In the genomic region with DNA sequence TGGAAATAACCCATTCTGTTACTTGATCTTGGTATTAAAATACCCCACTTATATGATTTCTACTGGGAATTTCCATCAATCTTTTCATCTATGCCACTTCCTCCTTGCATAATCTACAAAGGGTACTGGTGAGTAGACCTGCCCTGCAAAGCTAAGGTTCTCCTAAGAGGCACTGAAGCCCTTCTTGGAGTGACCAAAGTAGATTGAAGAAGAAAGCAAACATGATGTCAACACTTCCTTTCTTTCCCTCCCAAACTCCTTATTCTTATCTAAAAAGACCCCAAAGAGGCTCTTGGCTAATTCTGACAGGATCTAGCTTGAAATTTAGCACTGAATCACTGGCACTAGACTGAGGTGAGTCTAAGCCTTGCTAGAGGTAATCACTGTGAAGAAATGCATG, we compare ENCODE assay signal across 26 mouse cellular contexts. TPM values are rescaled to one million over a fixed set of nuclear protein-coding genes. Genes with fewer than 3 reads are reported as not detected.
"Had no signal": no experiment of that assay in that cellular context is flagged by ENCODE, and none has a peak within 500 bp of the region (broad histone marks: within the 10 kb centered on the region; RNA-seq: fewer than 3 reads in every experiment).

No protein-coding gene starts in this region.

- H3K36me3 ChIP-seq: heart, embryonic 13.5 days; heart, embryonic 15.5 days; hindbrain, embryonic 13.5 days; hindbrain, embryonic 15.5 days; kidney, embryonic 15.5 days; limb, embryonic 10.5 days; limb, embryonic 12.5 days had no signal

- H3K9me3 ChIP-seq: heart, embryonic 13.5 days; heart, embryonic 15.5 days; hindbrain, embryonic 13.5 days; hindbrain, embryonic 15.5 days; kidney, embryonic 15.5 days; limb, embryonic 10.5 days; limb, embryonic 12.5 days had no signal

- H3K9ac ChIP-seq: heart, embryonic 13.5 days; heart, embryonic 15.5 days; hindbrain, embryonic 13.5 days; hindbrain, embryonic 15.5 days; kidney, embryonic 15.5 days; limb, embryonic 12.5 days had no signal

- H3K4me2 ChIP-seq: heart, embryonic 11.5 days; heart, embryonic 13.5 days; heart, embryonic 15.5 days; hindbrain, embryonic 13.5 days; hindbrain, embryonic 15.5 days; kidney, embryonic 15.5 days; limb, embryonic 12.5 days had no signal

- H3K4me1 ChIP-seq: heart, embryonic 13.5 days; heart, embryonic 15.5 days; hindbrain, embryonic 13.5 days; hindbrain, embryonic 15.5 days; kidney, embryonic 15.5 days; limb, embryonic 10.5 days; limb, embryonic 12.5 days had no signal

- H3K4me3 ChIP-seq: heart, adult 2 months; heart, embryonic 13.5 days; heart, embryonic 15.5 days; hindbrain, embryonic 13.5 days; hindbrain, embryonic 15.5 days; kidney, embryonic 15.5 days; left cerebral cortex, adult 2 months; limb, embryonic 10.5 days; limb, embryonic 12.5 days had no signal

- ATAC-seq: hindbrain, postnatal 0 days; intestine, embryonic 16.5 days had no signal

- H3K27me3 ChIP-seq: heart, embryonic 13.5 days; heart, embryonic 15.5 days; hindbrain, embryonic 13.5 days; hindbrain, embryonic 15.5 days; kidney, embryonic 15.5 days; limb, embryonic 12.5 days had no signal

- H3K27ac ChIP-seq: heart, adult 2 months; heart, embryonic 13.5 days; heart, embryonic 15.5 days; hindbrain, embryonic 13.5 days; hindbrain, embryonic 15.5 days; hindbrain, postnatal 0 days; kidney, embryonic 15.5 days; kidney, postnatal 0 days; left cerebral cortex, adult 2 months; limb, embryonic 10.5 days; limb, embryonic 12.5 days had no signal

- DNase-seq: gastrocnemius, postnatal 14 days; gastrocnemius, postnatal 36 days; heart, adult 11 months; heart, adult 2 months; heart, postnatal 14 days; heart, postnatal 36 days; kidney, adult 11 months; kidney, adult 2 months; kidney, adult 9 months; kidney, postnatal 14 days; kidney, postnatal 36 days; liver had no signal

RNA-seq across cellular contexts. Expression of a gene that starts 7.0 kb away (rescaled TPM):
- polyA plus RNA-seq: gonadal fat pad, adult 2 months; hindbrain, embryonic 15.5 days; hindbrain, postnatal 0 days; intestine, embryonic 14.5 days; intestine, embryonic 16.5 days; kidney, embryonic 15.5 days had no signal
